Mouse (Mus musculus): ENCODE data around the gene Nrxn1.

DNA sequence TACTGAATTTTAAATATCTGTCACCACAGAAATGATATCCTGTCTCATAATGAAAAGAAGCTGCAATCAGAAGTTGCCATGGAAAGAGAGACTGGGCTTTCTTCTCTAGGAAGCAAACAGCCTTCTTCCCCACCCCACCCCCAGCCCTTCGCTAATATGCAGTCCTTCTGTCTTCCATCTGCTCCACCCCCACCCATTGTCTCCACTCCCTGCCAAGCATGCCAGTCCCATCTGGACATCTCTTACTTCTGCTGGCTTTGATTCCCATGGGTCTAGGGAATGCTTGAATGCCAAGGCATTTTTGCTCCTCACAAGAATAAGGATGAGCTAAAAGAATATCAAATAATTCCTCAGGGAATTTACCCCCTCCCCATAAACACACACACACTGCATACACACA is 1006.0 kb downstream of the Nrxn1 start:
- TF ChIP-seq POLR2A (IDR thresholded peaks at IDR 0.05; ENCODE audit: low read depth, low read length) (no peak), CTCF (conservative IDR thresholded peaks at IDR 0.05; ENCODE audit: insufficient read depth, insufficient read length, low read depth, low read length) (no peak)

Data from kidney, adult 2 months (tissue).